Mouse (Mus musculus) limb, embryonic 13.5 days (tissue): ENCODE measurements around the gene Gm29427. TPM values are rescaled to one million over a fixed set of nuclear protein-coding genes. Genes with fewer than 3 reads are reported as not detected.

Source experiments
- ATAC-seq: fragments of 200-750 bp; cut with Nextera tagmentation; 2 replicates; pipeline ENCODE4 v1.8.0; 2017; ENCODE audit warnings: low read depth, moderate number of reproducible peaks, moderate TSS enrichment; ENCODE audit not compliant: low FRiP score
- H3K27ac ChIP-seq: fragments of 300-500 bp; sonication (generic); 2 replicates; pipeline ENCODE4 v1.5.1; 2015; ENCODE audit warnings: inconsistent platforms, mild to moderate bottlenecking, moderate library complexity
- H3K27me3 ChIP-seq: fragments of 300-500 bp; sonication (generic); 2 replicates; pipeline ENCODE4 v1.6.1; 2015; ENCODE audit warnings: mild to moderate bottlenecking, inconsistent platforms
- H3K36me3 ChIP-seq: fragments of 300-500 bp; sonication (generic); 2 replicates; pipeline ENCODE4 v1.6.1; 2015; ENCODE audit warnings: inconsistent platforms, mild to moderate bottlenecking, moderate library complexity
- H3K4me1 ChIP-seq: fragments of 300-500 bp; sonication (generic); 2 replicates; pipeline ENCODE4 v1.6.1; 2015; ENCODE audit warnings: inconsistent platforms
- H3K4me2 ChIP-seq: fragments of 300-500 bp; sonication (generic); replicated peaks from 2 replicates; pipeline ENCODE4 v1.6.1; 2015; ENCODE audit warnings: inconsistent platforms, mild to moderate bottlenecking, moderate library complexity
- H3K4me3 ChIP-seq: fragments of 300-500 bp; sonication (generic); 2 replicates; pipeline ENCODE4 v1.5.1; 2015; ENCODE audit warnings: moderate library complexity, mild to moderate bottlenecking, inconsistent platforms
- H3K9ac ChIP-seq: fragments of 300-500 bp; sonication (generic); 2 replicates; pipeline ENCODE4 v1.6.1; 2015; ENCODE audit warnings: mild to moderate bottlenecking, inconsistent platforms
- H3K9me3 ChIP-seq: fragments of 300-500 bp; sonication (generic); 2 replicates; pipeline ENCODE4 v1.6.1; 2016; ENCODE audit warnings: inconsistent platforms
- WGBS: fragments of 180-500 bp; shearing (Covaris S2); methylation state at CpG from one replicate; pipeline ENCODE4 v1.1.7; 2015; 5-methylcytosine and 5-hydroxymethylcytosine counted together
- polyA plus RNA-seq: library from polyadenylated mRNA; unstranded; fragments of >200 nt; fragmentation: Nextera tagmentation; extraction: Ambion mirVana; gene quantifications from 2 replicates; pipeline ENCODE4 v1.2.1, GENCODE M21; 2015

The Gm29427 gene
- polyA plus RNA-seq, 1 experiment from 2014 or later, result not detected

GRCm38 (mm10) chr1:130629521-130629920 is 86.1 kb downstream of the Gm29427 start, which contains the start of gene Zp3r:
Gene Zp3r, minus strand, starts transcription at chr1:130629621.
- no peaks in the 10 kb centered on the region for H3K27me3 ChIP-seq
- H3K36me3 ChIP-seq, result no peaks in the 10 kb centered on the region
- WGBS, result 93% methylated on average over 2 of the region's 2 CpGs
- no peak for ATAC-seq
- no peak within 1 kb of the TSS for H3K4me3 ChIP-seq
- H3K27ac ChIP-seq, result no peak within 1 kb of the TSS
- no peaks in the 10 kb centered on the region for H3K9me3 ChIP-seq
- no peak within 1 kb of the TSS for H3K4me2 ChIP-seq
- no peaks in the 10 kb centered on the region for H3K4me1 ChIP-seq
- H3K9ac ChIP-seq, result no peak within 1 kb of the TSS

Other genes with a start within 250 kb of the Gm29427 start
- not detected in 2 replicates for gene Zp3r, start 86.2 kb downstream of the Gm29427 start, polyA plus RNA-seq
- not detected in 2 replicates for gene C4bp, start 54.2 kb downstream of the Gm29427 start, polyA plus RNA-seq
- 12.4 and 12.5 TPM in 2 replicates for gene Yod1, start 1.5 kb upstream of the Gm29427 start, polyA plus RNA-seq
- gene Pfkfb2, start 13.5 kb upstream of the Gm29427 start, polyA plus RNA-seq, result 8.7 and 9.4 TPM in 2 replicates
- 1.2 and 1.3 TPM in 2 replicates for gene AA986860, start 16.2 kb upstream of the Gm29427 start, polyA plus RNA-seq
- not detected in 2 replicates for gene Fcamr, start 85.1 kb upstream of the Gm29427 start, polyA plus RNA-seq
- gene Pigr, start 110.9 kb upstream of the Gm29427 start, polyA plus RNA-seq, result not detected in 2 replicates
- not detected in 2 replicates for gene Fcmr, start 149.9 kb upstream of the Gm29427 start, polyA plus RNA-seq
- gene Il24, start 171.7 kb upstream of the Gm29427 start, polyA plus RNA-seq, result not detected in 2 replicates
- not detected in 2 replicates for gene Il20, start 195.7 kb upstream of the Gm29427 start, polyA plus RNA-seq
- not detected in 2 replicates for gene Il19, start 224.3 kb upstream of the Gm29427 start, polyA plus RNA-seq